Mouse (Mus musculus) embryonic facial prominence, embryonic 11.5 days (tissue): ENCODE data around the gene Armc8. TPM values are rescaled to one million over a fixed set of nuclear protein-coding genes. Genes with fewer than 3 reads are reported as not detected.

ENCODE experiments used
- ATAC-seq: fragments of 200-750 bp; cut with Nextera tagmentation; replicated peaks from 2 replicates; pipeline ENCODE4 v1.8.0; 2017; ENCODE audit warnings: low read depth; ENCODE audit not compliant: insufficient number of reproducible peaks, low FRiP score, low TSS enrichment
- DNase-seq: peaks from one replicate; pipeline ENCODE4 v3.0.0-alpha.2; 2015; ENCODE audit warnings: low spot score
- H3K27ac ChIP-seq: fragments of 300-500 bp; sonication (generic); replicated peaks from 2 replicates; pipeline ENCODE4 v1.5.1; 2014; ENCODE audit warnings: mild to moderate bottlenecking, low read depth, low read length, control low read depth
- H3K27me3 ChIP-seq: fragments of 300-500 bp; sonication (generic); 2 replicates; pipeline ENCODE4 v1.6.1; 2014; ENCODE audit warnings: mild to moderate bottlenecking, low read length, moderate library complexity, mixed read lengths; ENCODE audit not compliant: control insufficient read depth, insufficient read depth
- H3K36me3 ChIP-seq: fragments of 300-500 bp; sonication (generic); replicated peaks from 2 replicates; pipeline ENCODE4 v1.6.1; 2014; ENCODE audit warnings: low read depth, mild to moderate bottlenecking, low read length, moderate library complexity, mixed read lengths; ENCODE audit not compliant: control insufficient read depth, insufficient read depth
- H3K4me1 ChIP-seq: fragments of 300-500 bp; sonication (generic); 2 replicates; pipeline ENCODE4 v1.6.1; 2014; ENCODE audit warnings: low read length, mixed read lengths; ENCODE audit not compliant: control insufficient read depth, insufficient read depth
- H3K4me2 ChIP-seq: fragments of 300-500 bp; sonication (generic); 2 replicates; pipeline ENCODE4 v1.6.1; 2014; ENCODE audit warnings: low read depth, mild to moderate bottlenecking, control low read depth, low read length, moderate library complexity
- H3K4me3 ChIP-seq: fragments of 300-500 bp; sonication (generic); 2 replicates; pipeline ENCODE4 v1.5.1; 2014; ENCODE audit warnings: low read depth, low read length, control low read depth
- H3K9ac ChIP-seq: fragments of 300-500 bp; sonication (generic); replicated peaks from 2 replicates; pipeline ENCODE4 v1.6.1; 2014; ENCODE audit warnings: mild to moderate bottlenecking, control low read depth, low read length
- H3K9me3 ChIP-seq: fragments of 300-500 bp; sonication (generic); replicated peaks from 2 replicates; pipeline ENCODE4 v1.6.1; 2016; ENCODE audit warnings: mild to moderate bottlenecking, low read length, inconsistent platforms, mixed read lengths; ENCODE audit not compliant: control insufficient read depth
- WGBS: fragments of 180-500 bp; shearing (Covaris S2); extraction: QIAGEN DNeasy Blood & Tissue Kit; methylation state at CpG from one replicate; pipeline ENCODE4 v1.1.7; 2014; 5-methylcytosine and 5-hydroxymethylcytosine counted together
- polyA plus RNA-seq: library from polyadenylated mRNA; unstranded; fragments of >200 nt; fragmentation: Nextera tagmentation; extraction: Ambion mirVana; gene quantifications from 2 replicates; pipeline ENCODE4 v1.2.1, GENCODE M21; 2014

Gene Armc8
- polyA plus RNA-seq, 1 experiment from 2014 or later, result 27.2 TPM

DNA sequence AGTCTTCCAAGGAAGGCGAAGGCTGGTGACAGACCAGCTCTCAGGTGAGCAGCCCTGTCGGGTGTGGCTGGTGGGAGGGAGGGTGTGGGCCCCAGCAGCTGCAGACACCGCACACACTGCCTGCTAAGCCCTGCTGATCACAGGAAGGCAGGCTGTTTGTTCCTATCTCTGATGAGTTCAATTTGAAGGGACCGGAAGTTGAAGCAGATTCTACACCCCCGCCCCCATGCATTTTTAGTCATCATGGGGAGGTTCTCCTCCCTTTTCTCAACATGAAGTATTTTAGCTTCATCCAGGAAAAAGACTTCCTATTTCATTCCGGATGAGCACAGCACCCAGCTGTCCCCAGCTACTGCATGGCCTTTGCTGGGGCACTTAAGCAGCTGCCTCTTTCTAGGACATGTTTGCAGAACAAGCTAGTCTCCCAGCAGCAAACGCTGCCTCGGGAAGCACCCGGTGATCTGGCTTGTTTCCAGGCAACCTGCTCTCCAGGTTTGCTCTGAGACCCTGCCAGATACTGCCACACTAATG lies 89.5 kb downstream of the Armc8 start:
- 83% methylated on average over 9 of the region's 9 CpGs for WGBS
- ATAC-seq (no peak), DNase-seq (no peak)
- no peak overlapping the region for H3K4me2 ChIP-seq
- H3K4me3 ChIP-seq, result no peak overlapping the region
- H3K27ac ChIP-seq, result no peak overlapping the region
- H3K9ac ChIP-seq, result no peak overlapping the region
- H3K9me3 ChIP-seq, result no peaks in the 10 kb centered on the region
- no peaks in the 10 kb centered on the region for H3K27me3 ChIP-seq
- H3K4me1 ChIP-seq, result no peaks in the 10 kb centered on the region
- no peaks in the 10 kb centered on the region; the same call in 1 of the 2 replicates for H3K36me3 ChIP-seq

GRCm38 (mm10) chr9:99471334-99471733 lies 97.4 kb downstream of the Armc8 start:
- Histone ChIP-seq H3K27me3 (no peaks in the 10 kb centered on the region), H3K4me2 (no peak overlapping the region), H3K4me1 (no peaks in the 10 kb centered on the region), H3K9ac (no peak overlapping the region), H3K36me3 (no peaks in the 10 kb centered on the region; the same call in 1 of the 2 replicates), H3K9me3 (no peaks in the 10 kb centered on the region), H3K4me3 (no peak overlapping the region), H3K27ac (no peak overlapping the region)
- ATAC-seq (no peak), DNase-seq (no peak)
- WGBS, result 86% methylated on average over 7 of the region's 7 CpGs

DNA sequence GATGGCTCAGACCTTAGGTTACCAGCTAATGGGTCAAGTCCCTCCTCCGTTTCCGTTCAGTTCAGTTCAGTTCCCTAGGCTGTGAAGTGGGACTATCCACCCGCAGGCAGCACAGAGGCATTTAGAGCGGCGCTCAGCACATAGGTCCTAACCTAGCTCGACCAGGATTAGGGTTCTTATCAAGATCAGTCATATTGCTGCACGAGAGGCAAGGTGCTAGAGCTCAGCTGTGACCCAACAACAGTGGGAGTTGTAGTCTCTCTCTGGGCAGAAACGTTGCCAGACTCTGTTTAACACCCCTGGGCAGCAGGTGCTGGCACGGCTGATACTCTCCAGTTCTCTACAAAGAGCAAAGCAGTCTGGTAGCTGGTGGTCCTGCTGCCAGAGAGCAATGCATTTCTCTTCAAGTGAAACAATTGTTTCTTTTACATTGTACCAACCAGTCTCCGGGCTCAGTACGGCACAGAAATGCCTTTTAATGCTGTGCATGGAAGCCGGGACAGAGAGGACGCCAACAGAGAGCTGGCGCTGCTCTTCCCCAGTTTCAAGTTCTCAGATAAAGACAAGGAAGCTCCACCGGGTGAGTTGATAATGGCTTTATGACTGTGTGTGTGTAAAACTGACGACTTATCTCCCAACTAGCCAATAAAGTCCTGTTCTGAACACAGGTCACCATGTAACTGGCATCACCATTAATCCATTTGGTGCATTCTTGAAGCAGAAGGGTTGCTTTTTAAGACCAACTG lies 98.2 kb downstream of the Armc8 start:
- Histone ChIP-seq H3K9me3 (no peaks in the 10 kb centered on the region), H3K36me3 (no peaks in the 10 kb centered on the region; the same call in 1 of the 2 replicates), H3K27ac (no peak overlapping the region), H3K4me3 (no peak overlapping the region), H3K4me1 (no peaks in the 10 kb centered on the region), H3K27me3 (no peaks in the 10 kb centered on the region), H3K4me2 (no peak overlapping the region), H3K9ac (no peak overlapping the region)
- 78% methylated on average over 16 of the region's 16 CpGs for WGBS
- no peak for DNase-seq
- no peak for ATAC-seq

GRCm38 (mm10) chr9:99469681-99470273 lies 98.9 kb downstream of the Armc8 start:
- DNase-seq (peak; percentile 11), ATAC-seq (no peak)
- Histone ChIP-seq H3K4me1 (no peaks in the 10 kb centered on the region), H3K36me3 (no peaks in the 10 kb centered on the region), H3K4me2 (no peak overlapping the region), H3K4me3 (no peak overlapping the region), H3K27ac (no peak overlapping the region), H3K9ac (no peak overlapping the region), H3K9me3 (no peaks in the 10 kb centered on the region), H3K27me3 (no peaks in the 10 kb centered on the region)
- 62% methylated on average over 8 of the region's 8 CpGs for WGBS

GRCm38 (mm10) chr9:99468572-99468971 lies 100.1 kb downstream of the Armc8 start:
- Histone ChIP-seq H3K4me2 (no peak overlapping the region), H3K9me3 (no peaks in the 10 kb centered on the region), H3K9ac (no peak overlapping the region), H3K27me3 (no peaks in the 10 kb centered on the region), H3K4me1 (no peaks in the 10 kb centered on the region), H3K36me3 (no peaks in the 10 kb centered on the region), H3K4me3 (no peak overlapping the region), H3K27ac (no peak overlapping the region)
- 81% methylated on average over 9 of the region's 9 CpGs for WGBS
- ATAC-seq (no peak), DNase-seq (no peak)

GRCm38 (mm10) chr9:99464876-99465275 lies 103.8 kb downstream of the Armc8 start:
- Histone ChIP-seq H3K4me2 (no peak overlapping the region), H3K36me3 (no peaks in the 10 kb centered on the region), H3K27ac (no peak overlapping the region), H3K4me3 (no peak overlapping the region), H3K9ac (no peak overlapping the region), H3K27me3 (no peaks in the 10 kb centered on the region), H3K9me3 (no peaks in the 10 kb centered on the region), H3K4me1 (no peaks in the 10 kb centered on the region)
- ATAC-seq, result no peak
- WGBS, result 78% methylated on average over 6 of the region's 6 CpGs
- DNase-seq, result no peak

DNA sequence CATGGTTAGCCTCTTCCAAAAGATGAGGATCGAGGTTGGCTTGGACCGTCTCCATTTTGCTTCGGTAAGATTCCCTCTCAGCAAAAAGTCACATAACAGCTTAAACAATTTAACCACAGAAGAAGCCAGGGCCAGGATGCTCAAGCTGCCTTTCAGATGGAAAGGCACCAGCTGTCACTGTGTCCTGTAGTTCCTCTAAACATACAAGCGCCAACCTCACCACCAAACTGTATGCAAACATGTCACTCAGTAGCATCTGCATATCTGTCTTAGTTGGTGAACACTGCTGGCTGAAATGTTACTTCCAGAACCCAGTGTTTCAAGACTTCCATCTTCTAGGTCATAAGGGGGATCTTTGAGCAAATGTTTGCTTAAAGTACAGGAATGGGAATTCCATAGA lies 109.0 kb downstream of the Armc8 start:
- 87% methylated on average over 4 of the region's 4 CpGs for WGBS
- DNase-seq (no peak), ATAC-seq (no peak)
- Histone ChIP-seq H3K27me3 (no peaks in the 10 kb centered on the region), H3K9me3 (no peaks in the 10 kb centered on the region), H3K9ac (no peak overlapping the region), H3K4me3 (no peak overlapping the region), H3K4me1 (no peaks in the 10 kb centered on the region), H3K36me3 (no peaks in the 10 kb centered on the region), H3K4me2 (no peak overlapping the region), H3K27ac (no peak overlapping the region)

DNA sequence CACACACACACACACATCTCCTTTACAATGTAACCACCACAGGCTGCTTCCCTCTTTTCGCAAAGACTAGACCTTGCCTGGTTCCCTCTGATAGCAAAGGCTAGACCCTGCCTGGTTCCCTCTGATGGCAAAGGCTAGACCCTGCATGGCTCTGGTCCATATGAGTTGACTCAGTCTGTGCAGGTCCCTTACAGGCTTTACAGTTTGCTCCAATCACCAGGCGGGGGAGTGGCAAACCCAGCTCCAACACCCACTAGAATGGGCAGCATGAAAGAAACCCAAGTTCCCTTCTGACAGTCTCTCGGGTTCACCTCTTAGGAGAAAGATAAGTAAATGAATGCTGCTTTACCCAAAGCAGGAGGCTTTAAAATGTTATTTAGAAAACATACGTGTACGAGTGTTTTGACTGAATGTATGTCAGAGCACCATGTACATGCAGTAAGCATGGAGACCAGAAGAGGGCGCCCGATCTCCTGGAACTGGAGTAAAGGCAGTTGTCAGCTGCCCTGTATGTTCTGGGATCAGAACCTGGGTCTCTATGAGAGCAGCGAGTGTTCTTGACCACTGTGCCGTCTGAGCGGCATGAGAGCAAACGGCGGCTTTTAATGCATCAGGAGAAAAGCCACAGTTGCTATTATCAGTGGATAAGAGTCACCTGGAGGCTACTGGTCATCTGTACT lies 110.0 kb downstream of the Armc8 start:
- H3K9me3 ChIP-seq, result no peaks in the 10 kb centered on the region
- H3K27me3 ChIP-seq, result no peaks in the 10 kb centered on the region
- H3K4me1 ChIP-seq, result no peaks in the 10 kb centered on the region
- no peak overlapping the region for H3K9ac ChIP-seq
- no peak overlapping the region for H3K4me2 ChIP-seq
- no peak overlapping the region for H3K4me3 ChIP-seq
- WGBS, result 49% methylated on average over 12 of the region's 12 CpGs
- no peak overlapping the region for H3K27ac ChIP-seq
- no peak for ATAC-seq
- DNase-seq, result peak; percentile 73
- no peaks in the 10 kb centered on the region for H3K36me3 ChIP-seq
